Mouse (Mus musculus) hindbrain, postnatal 0 days (tissue): ENCODE measurements around the gene Ddah1. TPM values are rescaled to one million over a fixed set of nuclear protein-coding genes. Genes with fewer than 3 reads are reported as not detected.

Experiments
- ATAC-seq: fragments of 200-750 bp; cut with Nextera tagmentation; 2 replicates; pipeline ENCODE4 v1.8.0; 2017; ENCODE audit warnings: mild to moderate bottlenecking, moderate TSS enrichment, moderate library complexity
- DNase-seq: peaks from one replicate; pipeline ENCODE4 v3.0.0-alpha.2; 2015; ENCODE audit warnings: low spot score
- H3K27ac ChIP-seq: fragments of 300-500 bp; sonication (generic); 2 replicates; pipeline ENCODE4 v1.5.1; 2014; ENCODE audit warnings: mild to moderate bottlenecking
- H3K27me3 ChIP-seq: fragments of 300-500 bp; sonication (generic); 2 replicates; pipeline ENCODE4 v1.6.1; 2014; ENCODE audit warnings: low read length, mixed read lengths; ENCODE audit not compliant: insufficient read depth
- H3K36me3 ChIP-seq: fragments of 300-500 bp; sonication (generic); 2 replicates; pipeline ENCODE4 v1.6.1; 2014; ENCODE audit warnings: low read length, mixed read lengths; ENCODE audit not compliant: insufficient read depth
- H3K4me1 ChIP-seq: fragments of 300-500 bp; sonication (generic); 2 replicates; pipeline ENCODE4 v1.6.1; 2014; ENCODE audit warnings: antibody characterized with exemption, low read length, mixed read lengths; ENCODE audit not compliant: insufficient read depth
- H3K4me2 ChIP-seq: fragments of 300-500 bp; sonication (generic); 2 replicates; pipeline ENCODE4 v1.6.1; 2014; ENCODE audit warnings: low read depth, mild to moderate bottlenecking, low read length, moderate library complexity, mixed read lengths
- H3K4me3 ChIP-seq: fragments of 300-500 bp; sonication (generic); 2 replicates; pipeline ENCODE4 v1.5.1; 2014; ENCODE audit warnings: low read length
- H3K9ac ChIP-seq: fragments of 300-500 bp; sonication (generic); replicated peaks from 2 replicates; pipeline ENCODE4 v1.6.1; 2014; ENCODE audit warnings: mild to moderate bottlenecking, low read length, moderate library complexity, mixed read lengths
- H3K9me3 ChIP-seq: fragments of 300-500 bp; sonication (generic); 2 replicates; pipeline ENCODE4 v1.6.1; 2016; ENCODE audit warnings: low read length, mixed read lengths
- CTCF ChIP-seq: IDR thresholded peaks from 2 replicates; pipeline ENCODE4 v1.5.1; 2016; ENCODE audit warnings: antibody characterized with exemption, control low read depth, low read depth
- WGBS: fragments of 180-500 bp; shearing (Covaris S2); extraction: QIAGEN DNeasy Blood & Tissue Kit; methylation state at CpG from one replicate; pipeline ENCODE4 v1.1.7; 2014; 5-methylcytosine and 5-hydroxymethylcytosine counted together
- polyA plus RNA-seq: library from polyadenylated mRNA; unstranded; fragments of >200 nt; fragmentation: Nextera tagmentation; extraction: Ambion mirVana; gene quantifications from 2 replicates; pipeline ENCODE4 v1.2.1, GENCODE M21; 2015
- total RNA-seq: library from RNA; depleted of rRNA; stranded (reverse); fragments of >200 nt; gene quantifications from 2 replicates; pipeline ENCODE4 v1.2.3, GENCODE M21; 2014

The Ddah1 gene
- total and polyA plus RNA-seq, 2 experiments from 2014 or later: 125 to 170 TPM

DNA sequence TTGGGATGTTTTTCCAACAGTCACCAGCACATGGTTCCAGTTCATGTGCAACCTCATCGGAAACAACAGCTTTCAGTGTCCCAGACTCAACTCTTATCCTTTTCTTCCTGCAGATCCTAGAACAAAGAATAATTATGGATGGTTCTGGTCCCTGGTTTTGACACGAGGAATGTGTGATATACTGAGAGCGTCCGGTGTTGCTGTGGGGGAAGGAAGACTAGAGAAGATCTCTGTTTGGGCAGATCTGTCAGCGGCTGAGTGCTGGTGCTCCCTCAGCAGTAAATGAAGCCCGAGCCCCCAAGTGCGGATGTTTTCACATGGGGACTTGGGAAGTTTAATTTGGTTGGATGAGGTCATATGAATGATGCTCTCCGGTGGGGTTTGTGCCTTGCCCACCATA lies 23.6 kb upstream of the Ddah1 start:
- no peak for ATAC-seq
- H3K4me1 ChIP-seq: no peaks in the 10 kb centered on the region
- no peaks in the 10 kb centered on the region for H3K36me3 ChIP-seq
- no peak overlapping the region for H3K4me3 ChIP-seq
- DNase-seq: no peak
- no peak overlapping the region for H3K4me2 ChIP-seq
- H3K9me3 ChIP-seq: no peaks in the 10 kb centered on the region
- H3K27me3 ChIP-seq: no peaks in the 10 kb centered on the region
- no peak overlapping the region for H3K27ac ChIP-seq
- no peak for TF ChIP-seq CTCF
- no peak overlapping the region for H3K9ac ChIP-seq
- WGBS: 87% methylated on average over 8 of the region's 8 CpGs

GRCm38 (mm10) chr3:145736562-145736961 lies 21.9 kb upstream of the Ddah1 start:
- 74% methylated on average over 5 of the region's 5 CpGs for WGBS
- no peak overlapping the region for H3K9ac ChIP-seq
- ATAC-seq (no peak), DNase-seq (no peak)
- TF ChIP-seq CTCF: no peak
- no peaks in the 10 kb centered on the region for H3K27me3 ChIP-seq
- H3K9me3 ChIP-seq: no peaks in the 10 kb centered on the region
- H3K27ac ChIP-seq: no peak overlapping the region
- no peaks in the 10 kb centered on the region for H3K4me1 ChIP-seq
- no peak overlapping the region for H3K4me2 ChIP-seq
- H3K36me3 ChIP-seq: no peaks in the 10 kb centered on the region
- no peak overlapping the region for H3K4me3 ChIP-seq

DNA sequence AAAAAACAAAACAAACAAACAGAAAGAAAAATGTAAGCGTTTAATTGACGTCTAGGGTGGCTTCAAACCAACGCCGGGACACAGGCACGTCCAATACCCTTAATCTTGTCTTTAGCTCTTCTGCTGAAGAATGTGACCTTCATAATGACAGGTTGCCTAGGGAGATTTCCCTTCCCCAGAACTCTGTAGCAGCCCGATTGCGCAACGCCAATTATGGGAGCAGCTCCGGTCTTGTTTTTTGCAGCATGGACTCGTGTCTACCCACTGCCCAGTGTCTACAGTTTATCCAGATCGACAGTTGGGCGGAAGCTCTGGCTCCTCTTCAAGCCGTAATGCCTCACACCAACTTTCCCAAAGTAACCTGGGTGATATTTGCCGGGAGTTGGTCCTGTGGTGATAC lies 19.8 kb upstream of the Ddah1 start:
- H3K27me3 ChIP-seq: no peaks in the 10 kb centered on the region
- H3K4me1 ChIP-seq: no peaks in the 10 kb centered on the region
- no peak for DNase-seq
- no peak overlapping the region for H3K9ac ChIP-seq
- 86% methylated on average over 14 of the region's 14 CpGs for WGBS
- no peaks in the 10 kb centered on the region for H3K36me3 ChIP-seq
- H3K4me2 ChIP-seq: no peak overlapping the region
- no peak for TF ChIP-seq CTCF
- no peaks in the 10 kb centered on the region for H3K9me3 ChIP-seq
- ATAC-seq: no peak
- no peak overlapping the region for H3K4me3 ChIP-seq
- H3K27ac ChIP-seq: no peak overlapping the region

DNA sequence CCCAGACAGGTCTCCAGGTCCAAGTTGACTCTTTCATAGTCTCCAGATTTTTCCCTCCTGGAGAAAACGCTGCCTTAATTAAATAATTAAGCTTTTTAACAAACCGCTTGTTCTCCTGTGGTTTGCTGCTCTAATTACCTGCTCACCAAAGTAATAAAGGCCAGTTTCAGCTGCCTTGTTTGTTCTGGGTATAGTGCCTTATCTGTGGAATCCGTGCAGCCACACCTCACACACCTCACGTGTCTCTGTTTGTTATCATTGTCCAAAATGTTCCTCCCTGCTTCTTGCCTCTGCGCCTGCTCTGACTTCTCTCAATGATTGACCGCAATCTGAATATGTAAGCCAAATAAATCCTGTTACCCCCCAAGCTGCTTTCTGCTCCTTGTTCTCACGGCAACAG lies 18.6 kb upstream of the Ddah1 start:
- no peak overlapping the region for H3K27ac ChIP-seq
- DNase-seq: no peak
- H3K36me3 ChIP-seq: no peaks in the 10 kb centered on the region
- no peak for TF ChIP-seq CTCF
- ATAC-seq: no peak
- 57% methylated on average over 7 of the region's 7 CpGs for WGBS
- 0 out of 2 replicates have a peak overlapping the region, but pooled peaks have one; percentile 8 for H3K4me2 ChIP-seq
- no peaks in the 10 kb centered on the region for H3K9me3 ChIP-seq
- no peak overlapping the region for H3K9ac ChIP-seq
- no peaks in the 10 kb centered on the region for H3K27me3 ChIP-seq
- H3K4me1 ChIP-seq: no peaks in the 10 kb centered on the region
- no peak overlapping the region for H3K4me3 ChIP-seq

DNA sequence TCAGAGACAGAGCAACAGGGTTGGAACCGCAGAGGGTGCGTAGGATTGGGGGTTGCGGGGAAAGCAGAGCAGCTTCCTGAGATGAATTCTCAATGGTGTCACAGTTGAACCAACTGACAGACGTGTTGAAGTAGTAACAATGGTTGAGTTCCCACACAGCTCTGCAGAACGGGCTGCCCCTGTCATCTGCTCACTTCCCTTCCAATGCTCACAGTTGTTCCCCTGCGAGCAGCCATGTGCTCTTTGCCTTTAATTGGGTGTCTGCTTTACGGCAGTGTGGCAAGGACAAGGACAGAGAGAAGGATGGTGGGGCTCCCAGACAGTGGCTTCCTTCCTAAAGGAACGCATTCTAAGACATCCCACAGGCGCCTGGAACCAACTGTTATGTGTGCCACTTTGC lies 15.4 kb upstream of the Ddah1 start:
- WGBS: 41% methylated on average over 9 of the region's 9 CpGs
- Histone ChIP-seq H3K27me3 (no peaks in the 10 kb centered on the region), H3K4me3 (no peak overlapping the region), H3K9ac (no peak overlapping the region), H3K4me2 (peak overlapping the region; percentile 28; the same call in 1 of the 2 replicates), H3K9me3 (no peaks in the 10 kb centered on the region), H3K36me3 (no peaks in the 10 kb centered on the region), H3K27ac (no peak overlapping the region), H3K4me1 (no peaks in the 10 kb centered on the region)
- DNase-seq (no peak), ATAC-seq (peak; percentile 39; the same call in 1 of the 2 replicates)
- TF ChIP-seq CTCF: no peak

DNA sequence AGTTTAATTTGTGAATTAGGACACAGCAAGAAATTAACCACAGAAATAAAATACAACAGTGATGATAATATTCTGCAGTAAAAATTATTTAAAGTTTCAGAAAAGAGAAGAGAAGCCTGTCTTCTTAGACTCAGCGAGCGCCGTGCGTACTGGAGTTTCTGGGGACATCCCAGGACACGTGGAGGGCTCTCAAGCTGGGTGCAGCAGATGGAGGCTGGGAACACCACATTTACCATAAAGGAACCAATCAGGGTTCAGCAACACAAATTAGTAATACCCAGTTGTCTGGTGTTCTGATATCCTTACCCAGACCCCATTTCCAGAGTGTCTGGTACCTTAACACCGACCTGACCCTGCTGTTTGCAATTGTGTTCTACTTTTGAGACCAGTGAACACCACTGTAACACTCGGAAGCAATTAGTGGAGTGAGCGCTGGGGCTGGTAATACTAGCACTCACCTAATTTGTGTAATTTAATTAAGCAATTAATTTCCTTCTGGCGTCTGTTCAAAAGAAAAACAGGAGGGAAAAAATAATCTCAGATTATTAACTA lies 14.9 kb upstream of the Ddah1 start:
- no peaks in the 10 kb centered on the region for H3K27me3 ChIP-seq
- no peak for TF ChIP-seq CTCF
- H3K4me3 ChIP-seq: no peak overlapping the region
- no peak for DNase-seq
- H3K4me2 ChIP-seq: peak overlapping the region; percentile 28; the same call in 1 of the 2 replicates
- H3K27ac ChIP-seq: no peak overlapping the region
- no peaks in the 10 kb centered on the region for H3K4me1 ChIP-seq
- ATAC-seq: peak; percentile 41; the same call in 1 of the 2 replicates
- no peaks in the 10 kb centered on the region for H3K9me3 ChIP-seq
- H3K9ac ChIP-seq: no peak overlapping the region
- 60% methylated on average over 9 of the region's 9 CpGs for WGBS
- H3K36me3 ChIP-seq: no peaks in the 10 kb centered on the region

DNA sequence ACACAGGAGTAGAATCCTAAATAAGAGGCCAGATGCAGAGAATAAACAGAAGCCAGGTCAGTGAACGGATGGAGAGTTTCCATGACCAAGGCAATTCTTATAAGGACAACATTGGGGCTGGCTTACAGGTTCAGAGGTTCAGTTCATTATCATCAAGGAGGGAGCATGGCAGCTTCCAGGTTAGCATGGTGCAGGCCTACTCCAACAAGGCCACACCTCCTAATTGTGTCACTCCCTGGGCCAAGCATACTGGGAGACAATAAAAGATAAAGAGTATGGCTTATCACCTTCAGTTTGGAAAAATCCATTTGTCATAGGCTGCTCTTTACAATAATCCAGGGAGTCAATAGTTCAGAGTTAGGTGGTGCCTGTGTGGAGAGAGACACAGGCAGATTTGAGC lies 9.8 kb upstream of the Ddah1 start:
- Histone ChIP-seq H3K36me3 (no peaks in the 10 kb centered on the region), H3K9ac (no peak overlapping the region), H3K4me1 (no peaks in the 10 kb centered on the region), H3K27ac (no peak overlapping the region), H3K4me2 (no peak overlapping the region), H3K9me3 (no peaks in the 10 kb centered on the region), H3K27me3 (no peaks in the 10 kb centered on the region), H3K4me3 (no peak overlapping the region)
- ATAC-seq: no peak
- TF ChIP-seq CTCF: no peak
- DNase-seq: no peak
- WGBS: 80% methylated on average over 1 of the region's 1 CpGs
